Mouse (Mus musculus) liver, postnatal 0 days (tissue): ENCODE measurements around the gene Scd1.

Experiments
- CTCF ChIP-seq: sonication (generic); IDR thresholded peaks from 2 replicates; pipeline ENCODE4 v1.5.1; 2016; ENCODE audit warnings: antibody characterized with exemption, low read depth
- EP300 ChIP-seq: IDR thresholded peaks from 2 replicates; pipeline ENCODE4 v1.6.1; 2016; ENCODE audit warnings: antibody characterized with exemption, low read depth, mild to moderate bottlenecking

DNA sequence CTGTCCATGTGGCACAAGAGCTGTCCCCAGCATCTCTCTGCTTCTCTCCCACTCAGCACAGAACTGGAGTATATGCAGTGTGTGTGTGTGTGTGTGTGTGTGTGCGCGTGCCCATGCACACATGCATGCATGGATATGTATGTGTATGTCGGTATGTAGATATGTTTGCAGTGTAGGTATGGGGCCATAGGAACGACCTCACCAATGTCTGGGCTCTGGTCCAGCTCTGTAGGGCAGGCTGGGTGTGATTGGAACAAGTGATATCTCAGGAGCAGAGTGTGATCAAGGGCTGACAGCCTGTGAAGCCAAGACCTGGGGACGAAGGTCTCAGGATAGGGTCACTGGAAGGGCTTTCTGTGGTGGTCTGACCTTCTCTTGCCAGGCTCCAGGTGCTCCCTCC, 7.8 kb upstream of the Scd1 start:
- TF ChIP-seq CTCF, result no peak
- no peak for TF ChIP-seq EP300
